Mouse (Mus musculus) layer of hippocampus, adult 11-12 months (tissue): Measurements from ENCODE around the gene Hoxd9.

Experiments
- DNase-seq: peaks from one replicate; pipeline ENCODE4 v3.0.0; 2022; ENCODE audit warnings: low spot score

Hoxd9 gene

DNA sequence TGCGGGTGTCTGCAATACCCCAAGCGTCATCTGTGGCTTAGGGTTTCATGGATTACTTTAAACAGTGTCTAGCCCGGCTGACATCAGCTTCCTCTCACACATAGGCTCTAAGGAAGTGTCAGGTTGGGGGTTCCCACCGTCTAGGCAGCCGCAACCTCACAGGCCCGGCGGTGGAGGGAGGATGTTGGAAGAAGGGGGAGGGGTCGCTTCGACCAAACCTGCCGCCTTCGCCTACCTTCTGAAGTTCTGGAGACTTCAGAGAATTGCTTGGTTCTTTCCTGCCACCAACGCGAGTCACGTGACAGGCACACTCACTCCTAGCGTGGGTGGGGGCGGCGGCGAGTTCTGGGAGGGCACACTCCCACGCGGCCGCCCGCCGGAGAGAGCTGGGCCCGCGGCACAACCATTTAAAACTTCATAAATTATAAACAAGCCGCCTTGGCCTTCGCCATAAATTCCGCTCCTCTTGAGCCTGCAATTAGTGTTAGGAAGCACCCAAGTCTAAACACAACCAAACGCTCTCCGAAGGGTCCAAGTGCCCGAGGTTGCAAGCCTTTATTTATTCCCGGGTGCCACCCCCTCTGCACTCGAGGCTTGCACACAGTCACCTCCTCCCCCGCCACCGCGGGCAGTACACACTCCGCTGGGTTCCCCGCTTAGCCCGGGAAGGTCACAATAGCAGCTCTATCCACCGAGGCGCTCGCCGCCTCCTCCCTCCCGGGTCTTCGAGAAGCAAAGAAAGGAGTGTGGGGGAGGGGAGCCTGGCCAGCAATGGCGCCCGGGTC lies 52.0 kb downstream of the Hoxd9 start:
- DNase-seq, result peak; percentile 14
